Mouse (Mus musculus): ENCODE results near the gene Scmh1.

DNA sequence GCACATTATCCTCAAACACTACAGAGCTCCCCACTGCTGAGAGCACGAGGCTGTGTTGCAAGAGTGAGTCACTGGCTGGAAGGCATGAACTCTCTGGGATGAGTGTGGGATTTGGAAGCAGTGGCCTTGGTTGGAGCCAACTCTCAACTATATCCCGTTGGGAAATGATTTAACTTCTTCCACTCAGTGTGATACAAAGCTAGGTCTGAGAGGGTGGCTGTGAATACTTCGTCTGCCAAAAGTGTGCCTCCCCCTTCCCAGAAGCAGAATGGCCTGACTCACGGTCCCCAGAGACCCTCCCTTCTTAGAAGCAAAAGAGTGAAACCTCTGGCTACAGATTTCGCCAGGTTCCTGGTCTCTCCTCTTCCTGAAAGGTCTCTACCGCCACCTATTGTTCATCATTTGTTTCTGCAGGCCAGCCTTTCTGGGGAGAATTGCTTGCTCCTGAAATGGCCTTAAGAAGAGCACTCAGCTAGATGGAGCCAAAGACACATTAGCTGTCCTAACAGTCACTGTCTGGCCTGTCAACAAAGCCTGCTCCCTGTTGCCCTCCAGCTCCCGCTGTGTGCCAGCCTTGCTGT, 24.2 kb upstream of the Scmh1 start:
- TF ChIP-seq CTCF (IDR thresholded peaks at IDR 0.05; ENCODE audit: insufficient read depth, low read depth, low read length) (no peak; the same call in 1 of the 2 replicates), POLR2A (IDR thresholded peaks at IDR 0.05; ENCODE audit: insufficient read depth, low read depth, low read length) (no peak)
